Mouse (Mus musculus) heart, postnatal 14 days (tissue): ENCODE measurements around the gene Serinc3. TPM values are rescaled to one million over a fixed set of nuclear protein-coding genes. Genes with fewer than 3 reads are reported as not detected.

Experiments used
- DNase-seq, 2 experiments: peaks; one replicate each; pipeline ENCODE4 v3.0.0; 2021 to 2022
- intact Hi-C: fragments of 180-260 bp; cut with DNase I; formaldehyde crosslinking; loops from one replicate; pipeline ENCODE4 v1.15.1; 2025
- total RNA-seq, 2 experiments: library from RNA; stranded (reverse); gene quantifications; 2 replicates each; pipeline ENCODE4 v1.2.3; 2021

The Serinc3 gene
- total RNA-seq, 2 experiments from 2014 or later: 360 to 363 TPM

DNA sequence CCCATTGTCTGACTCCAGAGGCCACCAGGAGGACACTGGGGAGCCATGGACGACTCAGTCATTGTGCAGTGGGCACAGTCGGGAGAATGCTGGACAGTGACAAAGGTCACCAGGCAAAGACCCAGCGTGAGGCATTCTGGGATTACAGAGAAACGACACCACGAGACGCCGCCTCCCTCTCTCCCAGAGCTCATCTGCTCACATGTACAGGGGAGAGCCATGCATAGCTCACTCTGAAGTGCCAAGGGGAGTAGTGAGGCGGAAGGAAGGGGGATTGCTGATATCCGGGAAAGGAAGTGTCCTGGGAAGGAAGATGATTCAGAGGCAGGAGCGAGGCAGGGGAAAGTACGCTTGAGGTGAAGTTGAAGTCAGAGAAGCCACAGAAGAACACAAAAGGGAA is 69.7 kb downstream of the Serinc3 start:
- intact Hi-C loops: no loop called here
- DNase-seq: no peak

DNA sequence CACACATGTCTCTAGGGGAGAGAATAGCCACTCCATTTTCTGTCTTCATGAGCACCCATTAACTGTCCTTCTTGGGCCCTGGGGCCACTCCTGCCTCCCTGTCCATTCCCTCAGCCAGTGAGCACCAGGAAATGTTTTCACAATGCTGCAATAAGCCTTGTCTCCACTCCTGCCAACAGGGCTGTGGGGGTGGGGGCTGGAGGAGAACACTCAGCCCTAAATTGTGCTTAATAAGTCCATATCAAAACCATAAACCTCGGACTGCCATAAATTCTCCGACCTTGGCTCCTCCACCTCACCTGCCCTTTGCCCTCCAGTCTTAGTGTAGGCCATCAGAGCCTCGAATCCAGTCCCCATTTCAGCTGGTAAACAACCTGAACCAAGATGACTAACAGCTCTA is 70.6 kb downstream of the Serinc3 start:
- intact Hi-C loops: no loop called here
- DNase-seq: no peak

Other genes starting within 250 kb of the Serinc3 start
- gene Jph2, start 247.1 kb downstream of the Serinc3 start, total RNA-seq: 100 to 1,000 TPM; 401 to 402 TPM
- 10 to 100 TPM; 22.3 to 25.3 TPM for gene Oser1, start 220.4 kb downstream of the Serinc3 start, total RNA-seq
- gene Gdap1l1, start 206.7 kb downstream of the Serinc3 start, total RNA-seq: not detected
- gene Fitm2, start 172.5 kb downstream of the Serinc3 start, total RNA-seq: 100 to 1,000 TPM; 145 to 152 TPM
- not detected for gene R3hdml, start 152.8 kb downstream of the Serinc3 start, total RNA-seq
- gene Hnf4a, start 138.3 kb downstream of the Serinc3 start, total RNA-seq: under 1 TPM in 1 of 2 experiments, not detected in 1; 0.05 TPM
- 10 to 100 TPM; 13.6 to 13.9 TPM for gene Ttpal, start 42.8 kb downstream of the Serinc3 start, total RNA-seq
- 100 to 1,000 TPM; 183 to 188 TPM for gene Pkig, start 13.3 kb upstream of the Serinc3 start, total RNA-seq
- 1 to 10 TPM; 1.2 to 3.2 TPM for gene Ada, start 105.1 kb upstream of the Serinc3 start, total RNA-seq
- gene Ccn5, start 175.7 kb upstream of the Serinc3 start, total RNA-seq: under 1 TPM; 0.29 to 0.88 TPM
- not detected for gene Kcnk15, start 208.5 kb upstream of the Serinc3 start, total RNA-seq